In genomic region chr9:41475326-41475725, GRCm38 (mm10) we compare ENCODE assay signal across 8 mouse cellular contexts.
DNase-seq lines count a peak whose midpoint lies in the region; ATAC-seq and TF ChIP-seq lines count a peak whose summit lies in the region.

No protein-coding gene starts in this region.

- no peaks in the 10 kb centered on the region for H3K27me3 ChIP-seq in neural tube, embryonic 12.5 days (replicated peaks)
- no peaks in the 10 kb centered on the region for H3K27me3 ChIP-seq in heart, embryonic 13.5 days (replicated peaks)
- H3K27me3 ChIP-seq in stomach, postnatal 0 days (ENCODE audit: control insufficient read depth, insufficient read depth, low read length): no peaks in the 10 kb centered on the region
- no peaks in the 10 kb centered on the region for H3K27me3 ChIP-seq in liver, embryonic 12.5 days (replicated peaks)

- peak overlapping the region; percentile 34 for H3K4me2 ChIP-seq in neural tube, embryonic 12.5 days (replicated peaks)
- H3K4me2 ChIP-seq in heart, embryonic 13.5 days: peak overlapping the region; percentile 58
- H3K4me2 ChIP-seq in stomach, postnatal 0 days (replicated peaks; ENCODE audit: low read depth): peak overlapping the region; percentile 50
- no peak overlapping the region for H3K4me2 ChIP-seq in liver, embryonic 12.5 days

- intact Hi-C loops in left cerebral cortex, postnatal 25 days (cut with DNase I): loop anchor here (2.0 kb wide), 1 partner anchor 475 kb away; no protein-coding TSS in a partner anchor

- DNase-seq in neural tube, embryonic 10.5 days (ENCODE audit: extremely low spot score, low spot score): no peak
- peak; percentile 5 to 14 for DNase-seq in kidney, postnatal 36 days
- DNase-seq in stomach, postnatal 0 days (ENCODE audit: low spot score): peak; percentile 35
- no peak for DNase-seq in adrenal gland, adult 18-20 months (ENCODE audit: low spot score in 2 of 2)
- DNase-seq in left cerebral cortex, postnatal 25 days (ENCODE audit: low spot score in 2 of 2): no peak

- 86% methylated on average over 8 of the region's 8 CpGs for WGBS in neural tube, embryonic 12.5 days
- WGBS in heart, embryonic 13.5 days: 55% methylated on average over 8 of the region's 8 CpGs
- 27% methylated on average over 8 of the region's 8 CpGs for WGBS in stomach, postnatal 0 days
- WGBS in liver, embryonic 12.5 days (ENCODE audit: insufficient replicate concordance): 68% methylated on average over 8 of the region's 8 CpGs

- TF ChIP-seq CTCF in stomach, postnatal 0 days (IDR thresholded peaks at IDR 0.05; ENCODE audit: low read depth): no peak

- H3K4me1 ChIP-seq in neural tube, embryonic 12.5 days: peaks cover 18% of the 10 kb centered on the region
- peaks cover 22% of the 10 kb centered on the region for H3K4me1 ChIP-seq in heart, embryonic 13.5 days
- peaks cover 3% of the 10 kb centered on the region; the same call in 1 of the 2 replicates for H3K4me1 ChIP-seq in stomach, postnatal 0 days (replicated peaks; ENCODE audit: control insufficient read depth, insufficient read depth)
- no peaks in the 10 kb centered on the region for H3K4me1 ChIP-seq in liver, embryonic 12.5 days

- H3K9me3 ChIP-seq in neural tube, embryonic 12.5 days: no peaks in the 10 kb centered on the region
- no peaks in the 10 kb centered on the region for H3K9me3 ChIP-seq in heart, embryonic 13.5 days
- no peaks in the 10 kb centered on the region for H3K9me3 ChIP-seq in stomach, postnatal 0 days (ENCODE audit: control insufficient read depth, low read length)
- no peaks in the 10 kb centered on the region for H3K9me3 ChIP-seq in liver, embryonic 12.5 days (replicated peaks)

- no peak for TF ChIP-seq EP300 in stomach, postnatal 0 days (optimal IDR thresholded peaks at IDR 0.05)

- H3K4me3 ChIP-seq in neural tube, embryonic 12.5 days: no peak overlapping the region
- peak overlapping the region; percentile 22 for H3K4me3 ChIP-seq in heart, embryonic 13.5 days
- peak overlapping the region; percentile 23 for H3K4me3 ChIP-seq in stomach, postnatal 0 days (ENCODE audit: low read depth, low read length)
- no peak overlapping the region for H3K4me3 ChIP-seq in liver, embryonic 12.5 days

- H3K9ac ChIP-seq in neural tube, embryonic 12.5 days: no peak overlapping the region
- peak overlapping the region; percentile 75 for H3K9ac ChIP-seq in heart, embryonic 13.5 days
- peak overlapping the region; percentile 38 for H3K9ac ChIP-seq in stomach, postnatal 0 days (ENCODE audit: low read length)
- no peak overlapping the region for H3K9ac ChIP-seq in liver, embryonic 12.5 days

- ATAC-seq in neural tube, embryonic 12.5 days (ENCODE audit: low FRiP score, low read depth): no peak
- ATAC-seq in heart, embryonic 13.5 days (ENCODE audit: extremely low read depth, insufficient number of reproducible peaks, low FRiP score, low TSS enrichment): no peak
- ATAC-seq in stomach, postnatal 0 days (ENCODE audit: low FRiP score, low TSS enrichment): peak; percentile 80
- no peak for ATAC-seq in liver, embryonic 12.5 days

- no peaks in the 10 kb centered on the region; the same call in 1 of the 2 replicates for H3K36me3 ChIP-seq in neural tube, embryonic 12.5 days
- H3K36me3 ChIP-seq in heart, embryonic 13.5 days: no peaks in the 10 kb centered on the region
- H3K36me3 ChIP-seq in stomach, postnatal 0 days (ENCODE audit: control insufficient read depth, insufficient read depth, low read length): no peaks in the 10 kb centered on the region
- H3K36me3 ChIP-seq in liver, embryonic 12.5 days: no peaks in the 10 kb centered on the region

- no peak overlapping the region for H3K27ac ChIP-seq in neural tube, embryonic 12.5 days
- H3K27ac ChIP-seq in heart, embryonic 13.5 days (replicated peaks): peak overlapping the region; percentile 82
- peak overlapping the region; percentile 83 for H3K27ac ChIP-seq in stomach, postnatal 0 days (replicated peaks)
- no peak overlapping the region for H3K27ac ChIP-seq in liver, embryonic 12.5 days

Comparison
In these comparisons a context has a peak if more than half of its experiments do, and no peak if none do; other contexts are left out.
1. H3K27ac ChIP-seq: peak in heart, embryonic 13.5 days (single experiment) and stomach, postnatal 0 days (single experiment); none in neural tube, embryonic 12.5 days (single experiment) and liver, embryonic 12.5 days (single experiment).
2. H3K4me3 ChIP-seq: peak in heart, embryonic 13.5 days (single experiment) and stomach, postnatal 0 days (single experiment); none in neural tube, embryonic 12.5 days (single experiment) and liver, embryonic 12.5 days (single experiment).
3. H3K9ac ChIP-seq: peak in heart, embryonic 13.5 days (single experiment) and stomach, postnatal 0 days (single experiment); none in neural tube, embryonic 12.5 days (single experiment) and liver, embryonic 12.5 days (single experiment).
4. DNase-seq: peak in kidney, postnatal 36 days (2 of 2) and stomach, postnatal 0 days (single experiment); none in neural tube, embryonic 10.5 days (single experiment), adrenal gland, adult 18-20 months (0 of 2) and left cerebral cortex, postnatal 25 days (0 of 2).